Mouse (Mus musculus): ENCODE data around the gene Traf1. TPM values are rescaled to one million over a fixed set of nuclear protein-coding genes. Genes with fewer than 3 reads are reported as not detected.

Traf1 gene
- polyA plus RNA-seq, 3 experiments from 2014 or later = 240 to 310 (median 304) TPM

DNA sequence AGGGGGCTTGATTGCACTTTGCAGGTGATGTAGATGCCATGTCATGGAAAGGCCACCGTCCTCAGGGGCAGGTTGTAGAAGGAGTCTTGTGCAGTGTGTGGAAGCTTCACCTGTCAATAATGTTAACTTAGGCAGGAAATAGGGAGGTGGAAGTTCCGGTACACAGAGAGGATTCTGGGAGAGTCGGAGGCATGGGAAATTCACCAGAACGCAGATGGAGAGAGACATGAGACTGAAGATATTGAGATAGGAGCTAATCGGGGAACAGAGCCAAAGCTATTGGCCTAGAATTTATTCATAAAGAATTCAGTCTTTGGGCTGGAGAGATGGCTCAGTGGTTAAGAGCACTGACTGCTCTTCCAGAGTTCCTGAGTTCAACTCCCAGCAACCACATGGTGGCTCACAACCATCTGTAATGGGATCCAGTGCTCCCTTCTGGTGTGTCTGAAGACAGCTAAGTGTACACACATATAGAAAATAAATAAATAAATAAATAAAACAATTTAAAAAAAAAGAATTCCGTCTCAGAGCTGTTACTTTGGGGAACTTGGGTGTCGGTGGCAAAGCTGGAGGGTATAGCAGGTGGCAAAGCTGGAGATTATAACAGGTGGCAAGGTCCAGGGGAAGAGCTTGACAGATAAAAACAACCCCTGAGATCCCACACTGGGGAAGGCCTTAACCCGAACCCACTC lies 4.8 kb upstream of the Traf1 start:
- ATAC-seq = no peak

DNA sequence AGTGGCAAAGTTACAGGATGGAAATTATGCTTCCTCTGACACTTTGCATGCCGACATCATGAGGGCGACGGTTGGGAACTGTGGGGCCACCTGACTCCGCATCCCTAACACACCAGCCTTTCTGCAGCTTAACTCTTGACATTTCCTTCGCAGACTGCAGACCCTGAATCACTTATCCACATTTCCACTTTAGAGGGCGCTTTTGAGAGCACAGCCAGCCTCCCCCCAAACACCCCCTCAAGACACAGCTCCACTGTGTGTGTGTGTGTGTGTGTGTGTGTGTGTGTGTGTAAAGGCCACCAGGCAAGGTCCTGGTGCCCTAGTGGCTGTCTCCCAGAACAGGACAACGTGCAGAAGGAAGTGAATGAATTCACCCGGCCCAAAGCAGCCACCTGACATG lies 4.2 kb upstream of the Traf1 start:
- ATAC-seq = no peak

DNA sequence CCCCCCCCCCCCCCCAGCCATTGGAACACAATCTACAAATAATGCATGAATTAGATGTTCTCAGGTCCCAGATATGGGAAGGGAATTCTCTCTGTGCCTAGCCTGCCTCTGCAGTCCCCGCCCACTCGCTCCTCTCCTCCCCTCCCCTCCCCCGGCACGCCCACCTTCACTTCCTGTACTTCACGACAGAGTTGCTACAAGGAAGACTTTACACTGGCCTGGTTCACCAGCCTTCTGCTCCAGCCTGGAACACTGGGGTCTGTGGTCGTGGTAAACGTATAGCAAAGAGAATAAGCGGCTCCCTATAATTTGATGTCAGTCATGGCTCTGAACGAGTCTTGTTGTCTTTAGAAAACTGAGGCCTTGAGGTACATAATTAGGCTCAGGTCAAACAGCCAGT lies 3.7 kb upstream of the Traf1 start:
- no peak for ATAC-seq

DNA sequence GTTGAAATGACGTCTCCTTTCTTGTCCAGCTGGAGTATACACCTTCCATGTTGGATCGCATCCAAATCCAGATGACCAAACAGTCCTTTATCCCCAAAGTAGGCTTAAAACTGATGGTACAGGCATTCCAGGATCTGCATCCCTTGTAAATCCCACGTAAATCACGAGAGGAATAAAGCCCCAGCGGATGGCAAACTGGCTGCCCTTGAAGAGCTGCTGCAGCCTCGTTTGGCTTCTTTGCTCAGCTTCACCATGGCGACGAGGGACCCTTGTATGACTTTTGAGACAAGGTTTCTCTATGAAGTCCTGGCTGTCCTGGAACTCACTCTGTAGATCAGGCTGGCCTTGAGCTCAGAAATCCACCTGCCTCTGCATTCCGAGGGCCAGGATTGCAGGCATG lies 3.1 kb upstream of the Traf1 start:
- no peak for ATAC-seq

DNA sequence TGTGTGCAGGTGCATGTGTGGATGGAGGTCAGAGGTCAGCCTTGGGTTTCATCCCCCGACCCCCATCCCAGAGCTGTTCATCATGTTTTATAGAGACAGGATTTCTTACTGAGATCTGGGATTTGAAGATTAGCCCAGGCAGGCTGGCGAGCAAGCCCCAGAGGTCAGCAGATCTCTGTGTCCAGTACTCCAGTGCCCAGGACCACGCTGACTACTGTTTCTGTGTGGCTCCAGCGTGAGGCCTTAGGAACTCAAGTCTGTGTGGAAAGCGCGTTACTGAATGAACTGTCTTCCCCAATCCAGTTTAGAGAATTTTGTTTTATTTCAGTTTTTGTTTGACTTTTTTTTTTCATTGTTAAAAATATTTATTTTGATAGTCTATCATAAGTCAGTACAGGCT lies 2.7 kb upstream of the Traf1 start:
- no peak for ATAC-seq

DNA sequence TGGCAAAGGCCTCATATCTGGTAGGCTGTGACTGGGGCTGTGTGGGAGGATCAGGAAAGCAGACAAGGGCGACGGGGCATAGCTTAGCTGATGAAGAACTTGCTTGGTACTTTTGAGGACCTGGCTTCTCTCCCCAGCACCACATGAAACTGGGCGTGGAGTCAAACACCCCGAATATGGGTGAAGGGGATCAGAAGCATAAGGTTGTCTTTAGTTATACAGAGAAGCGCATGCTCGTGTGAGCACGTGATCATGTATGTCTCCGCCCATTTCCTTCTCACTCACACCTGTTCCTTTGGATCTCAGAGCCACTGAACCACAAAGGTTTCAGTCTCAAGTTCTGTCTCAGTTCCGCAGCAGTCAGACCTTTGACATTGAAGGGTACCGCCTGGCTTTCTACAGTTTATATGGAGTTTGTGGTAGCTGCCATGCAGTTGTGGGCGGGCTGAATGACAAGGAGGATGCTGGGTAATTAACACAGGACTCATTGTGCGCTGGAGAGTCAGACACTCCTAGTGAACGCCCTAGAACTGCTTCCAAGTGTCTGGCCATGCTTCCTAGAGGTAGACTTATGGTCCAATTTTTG lies 1.9 kb upstream of the Traf1 start:
- ATAC-seq = peak; percentile 66

DNA sequence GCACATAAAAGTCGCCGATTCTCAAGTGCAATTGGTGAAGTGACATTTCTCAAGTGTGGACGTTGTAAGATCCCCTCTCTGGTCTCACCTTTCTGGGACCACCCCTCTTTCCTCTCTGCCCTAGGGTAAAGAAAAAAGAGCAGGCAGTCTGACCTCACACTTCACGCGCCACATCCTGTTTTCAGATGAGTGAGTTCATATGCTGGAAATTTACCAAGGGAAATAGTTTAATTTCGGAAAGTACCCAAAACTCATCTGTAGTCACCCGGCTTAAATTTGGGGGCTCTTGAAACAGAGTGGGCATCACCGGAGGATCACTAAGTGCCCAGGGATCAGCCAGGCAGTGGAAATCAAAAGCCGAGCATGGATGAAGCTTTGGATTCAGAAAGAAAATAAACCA lies 1.3 kb upstream of the Traf1 start:
- peak; percentile 62 for ATAC-seq

DNA sequence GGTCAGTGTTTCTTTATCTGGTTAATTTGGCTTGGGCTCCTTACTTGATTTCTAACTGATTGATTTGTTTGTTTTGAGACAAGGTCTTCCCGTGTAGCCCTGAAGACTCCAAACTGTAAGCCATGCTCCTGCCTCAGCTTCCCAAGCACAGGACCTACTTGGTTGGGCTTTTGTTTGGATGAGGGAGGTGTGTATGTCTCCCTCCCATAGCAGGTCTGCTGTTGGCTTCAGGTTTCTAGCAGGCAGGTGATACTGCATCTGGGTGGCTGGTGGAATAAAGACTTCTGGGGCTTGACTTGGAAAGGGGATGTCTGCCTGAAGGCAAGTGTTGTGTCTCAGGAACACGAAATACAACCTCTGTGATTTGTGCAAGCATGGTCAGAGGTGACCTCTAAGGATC lies 639 bp upstream of the Traf1 start:
- ATAC-seq = no peak

DNA sequence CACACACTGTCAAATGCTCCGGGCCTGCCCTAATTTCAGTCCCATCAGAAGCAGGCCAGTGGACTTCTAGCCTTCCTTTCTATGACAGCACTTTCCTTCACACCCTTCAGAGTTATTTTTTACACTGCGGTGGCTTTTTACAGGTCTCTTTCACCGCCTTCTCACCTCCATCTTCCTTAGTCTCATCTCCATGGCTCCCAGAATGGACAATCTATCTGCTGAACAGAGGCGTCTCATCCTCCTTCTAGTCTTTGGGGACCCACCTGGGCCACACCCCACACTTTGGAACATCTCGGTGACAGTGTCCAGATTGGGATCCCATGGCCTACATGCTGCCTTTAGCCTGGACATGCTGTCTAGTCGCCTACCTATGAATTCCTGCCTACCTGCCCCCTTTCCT lies 606 bp downstream of the Traf1 start:
- ATAC-seq = no peak

DNA sequence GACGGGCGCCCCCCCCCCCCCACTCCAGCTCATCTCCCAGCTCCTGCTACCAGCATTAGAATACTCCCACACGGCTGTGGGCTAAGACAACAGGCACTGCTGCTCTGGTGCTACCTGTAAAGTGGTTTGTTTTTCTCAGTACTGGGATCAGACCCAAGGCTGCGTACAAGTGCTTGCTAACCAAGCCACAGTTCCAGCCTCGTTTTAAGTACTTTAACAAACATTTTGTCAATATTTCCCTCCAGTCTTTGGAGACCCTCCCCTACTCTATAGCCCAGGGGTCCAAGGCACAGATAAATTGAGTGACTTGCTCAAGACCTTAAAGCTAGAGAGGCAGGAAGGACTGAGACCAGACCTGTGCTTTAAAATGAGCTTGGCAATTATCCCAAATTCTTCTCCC lies 1.1 kb downstream of the Traf1 start:
- no peak for ATAC-seq

DNA sequence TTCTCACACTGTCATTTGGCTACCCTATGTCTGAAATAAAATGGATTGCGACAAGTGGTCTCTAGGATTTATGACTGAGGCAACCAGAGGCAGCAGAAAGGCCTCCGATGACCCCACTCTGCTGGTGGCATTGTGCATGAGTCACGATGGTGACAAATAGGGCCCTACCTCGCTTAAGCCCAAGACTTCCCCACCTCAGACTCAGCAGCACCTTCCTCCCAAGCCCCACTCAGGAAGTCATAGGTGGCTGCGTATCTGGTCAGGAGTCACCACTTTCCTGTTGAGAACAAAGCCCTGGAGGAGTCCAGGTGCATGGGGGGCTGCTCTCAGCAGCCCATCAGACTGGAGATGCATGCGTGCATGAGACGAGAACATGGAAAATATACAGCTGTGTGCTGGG lies 3.0 kb downstream of the Traf1 start:
- no peak for ATAC-seq

DNA sequence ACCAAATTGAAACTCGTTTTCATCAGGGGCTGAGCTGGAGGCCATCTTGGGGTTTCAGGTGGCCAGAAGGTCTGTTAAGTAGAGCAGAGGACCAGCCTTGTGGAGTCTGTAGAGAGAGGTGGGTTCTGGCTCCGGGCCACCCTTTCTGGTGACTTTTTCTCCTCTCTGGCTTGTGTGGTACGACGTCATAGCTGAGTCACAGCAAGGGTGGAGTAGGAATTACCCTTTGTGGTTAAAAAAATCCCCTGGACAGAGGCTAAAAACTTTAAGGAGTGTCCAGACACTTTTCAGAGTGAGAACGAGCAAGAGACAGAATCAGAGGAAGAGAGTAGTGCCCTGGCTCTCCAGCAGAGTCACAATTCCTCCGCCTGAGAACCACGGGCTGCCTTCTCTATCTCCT lies 3.5 kb downstream of the Traf1 start:
- peak; percentile 43 for ATAC-seq

DNA sequence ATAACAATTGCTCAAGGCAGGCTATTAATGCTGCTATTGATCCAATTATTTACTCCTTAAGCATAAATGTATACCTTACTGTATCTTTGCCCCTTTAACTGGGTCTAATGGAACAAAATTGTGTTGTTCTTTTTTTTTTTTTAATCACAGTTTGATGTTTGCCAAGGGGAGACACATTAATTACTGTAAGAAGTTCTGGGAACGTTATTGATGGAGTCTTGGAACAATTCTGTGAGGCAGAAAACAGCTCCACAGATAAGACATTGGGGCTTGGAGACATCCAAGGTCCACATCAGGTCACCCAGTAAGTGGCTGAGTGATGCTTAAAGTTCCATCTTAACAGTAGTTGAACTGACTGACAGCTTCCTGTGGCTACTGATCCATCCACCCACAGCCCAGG lies 4.2 kb downstream of the Traf1 start:
- no peak for ATAC-seq

DNA sequence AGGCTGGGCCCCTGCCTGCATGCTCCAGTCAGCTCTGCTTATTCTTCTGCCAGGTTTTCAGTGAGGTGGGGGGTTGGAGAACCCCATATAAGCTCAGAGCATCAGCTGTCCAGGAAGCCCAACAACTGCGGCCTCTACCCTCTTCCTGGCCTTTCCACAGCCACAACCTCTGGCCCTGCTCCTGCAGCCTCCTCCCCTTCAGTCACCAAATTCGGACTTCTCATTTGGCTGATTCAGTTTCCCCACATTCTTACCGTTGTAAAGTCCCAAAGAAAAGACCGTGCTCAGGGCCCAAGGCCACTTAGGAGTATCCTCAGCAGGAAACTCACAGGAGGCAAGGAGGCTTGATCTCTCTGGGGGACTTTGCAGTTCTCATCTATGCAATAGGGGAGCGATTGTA lies 4.6 kb downstream of the Traf1 start:
- no peak for ATAC-seq

DNA sequence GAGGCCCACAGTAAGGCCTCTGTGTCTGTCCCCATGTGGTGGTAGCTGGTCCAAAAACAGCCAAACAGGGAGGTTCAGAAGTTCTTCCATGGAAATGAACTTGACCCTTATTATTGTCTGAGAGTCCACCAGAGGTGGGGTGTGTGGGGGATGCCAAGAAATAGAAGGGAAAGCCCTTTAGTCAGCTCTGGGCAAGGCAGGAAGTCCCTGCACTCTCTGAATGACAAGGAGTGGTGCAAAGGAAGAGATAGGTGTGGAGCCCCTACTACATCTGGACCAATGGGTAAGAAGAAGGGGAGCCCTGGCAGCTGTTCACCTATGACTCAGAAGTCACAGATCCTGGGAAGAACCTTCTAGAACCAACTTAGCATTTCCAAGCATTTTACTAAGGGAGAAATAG lies 7.2 kb downstream of the Traf1 start:
- no peak for ATAC-seq

DNA sequence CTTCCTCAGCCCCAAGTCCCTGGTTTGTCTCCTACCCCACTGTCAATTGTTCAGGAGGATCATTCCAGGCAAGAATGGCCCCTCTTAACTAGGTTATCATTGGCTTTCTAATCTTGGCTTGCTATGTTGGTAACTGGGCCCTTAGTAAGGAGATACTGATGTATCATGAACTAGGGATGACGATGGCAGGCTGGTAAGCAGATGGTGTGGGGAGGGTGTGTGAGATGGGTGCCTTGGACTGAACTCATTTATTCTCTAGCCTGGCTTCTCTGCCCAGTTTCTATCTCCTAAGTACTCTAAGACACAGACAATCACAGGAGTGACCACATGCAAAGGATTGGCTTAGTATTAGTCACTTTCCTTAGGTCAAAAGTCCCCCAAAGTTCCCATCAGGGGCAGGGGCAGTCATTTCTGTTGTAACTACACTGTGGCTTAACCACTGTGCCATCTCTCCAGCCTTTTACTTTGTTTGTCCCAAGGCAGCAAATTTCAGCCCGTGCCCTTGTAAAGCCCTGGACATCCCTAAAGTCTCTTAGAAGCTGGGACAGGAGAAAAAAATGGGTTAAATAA lies 7.9 kb downstream of the Traf1 start:
- no peak for ATAC-seq

DNA sequence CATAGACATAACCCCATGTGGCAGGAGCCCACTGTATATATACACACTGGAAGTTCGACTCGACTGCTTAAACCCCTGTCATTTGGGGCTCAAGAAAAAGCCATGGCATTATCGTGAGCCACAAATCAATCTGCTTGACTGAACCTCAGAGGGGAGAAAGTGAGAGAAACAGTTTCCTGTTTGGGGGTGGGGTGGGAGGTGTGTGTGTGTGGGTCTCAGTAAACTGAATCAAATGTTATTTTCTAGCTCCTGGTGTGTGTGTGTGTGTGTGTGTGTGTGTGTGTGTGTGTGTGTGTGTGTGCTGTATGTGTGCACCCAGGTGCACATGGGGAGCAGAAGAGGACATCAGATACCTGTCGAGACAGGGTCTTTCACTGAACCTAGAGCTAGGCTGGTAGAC lies 8.6 kb downstream of the Traf1 start:
- no peak for ATAC-seq

DNA sequence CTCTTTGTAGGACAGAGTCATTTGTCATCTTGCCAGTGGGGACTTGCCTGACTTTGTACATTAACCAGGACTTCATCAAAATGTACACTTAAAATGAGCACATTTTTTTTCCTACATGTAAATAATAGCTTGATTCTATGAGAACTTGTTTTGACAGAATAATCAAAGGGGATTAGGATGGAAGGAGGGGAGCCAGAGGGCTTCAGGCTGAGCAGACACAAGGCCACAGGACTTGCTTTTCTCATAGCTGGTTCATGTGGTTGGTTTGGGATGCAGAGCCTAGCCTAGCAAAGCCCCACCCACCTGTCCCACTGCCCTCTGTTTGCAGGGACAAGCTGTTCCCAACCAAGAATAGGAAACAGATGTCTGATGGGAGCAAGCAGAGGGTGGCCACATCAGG lies 10.1 kb downstream of the Traf1 start:
- no peak for ATAC-seq

DNA sequence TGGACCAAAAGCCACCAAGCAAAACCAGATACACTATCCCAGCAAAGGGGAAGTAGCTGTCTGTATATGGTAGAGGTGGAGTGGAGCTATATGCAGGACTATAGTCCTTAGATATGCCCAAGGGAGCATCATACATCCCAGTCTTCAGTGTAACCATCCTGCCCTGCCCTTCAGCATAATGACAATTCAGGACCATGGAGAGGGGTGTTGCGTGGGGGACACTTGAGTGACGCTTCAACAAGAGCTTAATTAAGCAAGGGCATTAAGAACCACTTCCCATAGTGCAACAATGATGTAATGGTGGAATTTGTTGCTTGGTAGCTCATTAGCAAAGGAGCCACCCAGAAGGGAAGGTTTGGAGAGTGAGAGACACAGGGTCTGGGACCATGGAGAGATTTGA lies 12.9 kb downstream of the Traf1 start:
- no peak for ATAC-seq

DNA sequence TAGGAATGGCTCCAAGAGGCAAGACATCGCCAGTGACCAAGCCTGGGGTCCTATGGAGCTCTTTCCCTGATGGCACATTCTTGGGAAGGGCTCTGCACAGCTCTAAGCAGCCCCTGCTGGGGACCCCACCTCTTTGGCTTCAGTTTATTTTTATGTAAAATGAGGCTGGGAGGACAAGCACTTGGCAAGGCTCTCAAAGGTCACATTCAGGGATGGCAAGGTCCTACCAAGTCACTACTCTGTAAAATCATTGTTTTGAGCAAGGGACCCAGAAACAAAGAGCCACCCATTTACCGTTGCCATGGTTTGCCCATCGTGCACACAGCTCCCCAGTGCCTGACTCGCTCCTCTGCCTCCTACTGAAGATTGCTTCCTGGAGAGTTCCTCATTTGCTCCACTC lies 15.5 kb downstream of the Traf1 start:
- ATAC-seq = no peak

DNA sequence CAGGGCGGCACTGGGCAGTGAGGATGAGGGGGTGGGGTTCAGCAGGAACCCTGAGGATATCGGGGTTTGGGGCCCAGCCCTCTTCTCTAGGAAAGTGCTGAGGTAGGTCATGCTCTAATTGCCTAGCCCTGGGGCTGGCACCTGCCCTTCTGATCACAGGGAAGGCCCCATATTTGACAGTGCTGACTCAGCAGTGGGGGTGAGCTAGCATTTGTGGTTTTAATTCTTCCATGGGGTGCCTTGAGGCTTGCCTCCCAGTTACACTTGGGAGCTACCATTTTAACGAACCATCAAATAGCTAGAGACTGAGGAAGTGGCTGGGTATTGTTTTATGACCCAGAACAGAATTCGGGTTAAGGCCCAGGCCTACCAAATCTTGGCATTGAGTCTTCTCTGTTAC lies 16.0 kb downstream of the Traf1 start:
- peak; percentile 27 for ATAC-seq

DNA sequence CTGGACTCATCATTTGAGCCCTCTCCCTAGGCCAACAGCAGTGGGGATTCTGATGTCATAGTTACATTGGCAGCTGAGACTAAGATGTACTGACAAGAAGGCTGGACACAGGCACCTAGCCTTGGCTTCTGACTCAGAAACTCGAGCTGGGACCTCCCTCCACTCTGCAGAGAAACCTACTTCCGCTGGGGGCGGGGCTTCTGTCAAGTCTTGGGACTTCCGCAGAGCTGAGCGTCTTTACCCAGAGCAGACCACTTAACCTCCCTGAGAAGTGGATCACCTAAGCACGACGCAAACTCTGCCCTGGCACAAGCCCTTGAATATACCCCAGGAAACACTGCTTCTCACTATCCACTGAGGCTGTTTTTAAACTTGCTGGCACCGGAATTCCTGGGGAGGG lies 16.8 kb downstream of the Traf1 start:
- peak; percentile 89 for ATAC-seq

DNA sequence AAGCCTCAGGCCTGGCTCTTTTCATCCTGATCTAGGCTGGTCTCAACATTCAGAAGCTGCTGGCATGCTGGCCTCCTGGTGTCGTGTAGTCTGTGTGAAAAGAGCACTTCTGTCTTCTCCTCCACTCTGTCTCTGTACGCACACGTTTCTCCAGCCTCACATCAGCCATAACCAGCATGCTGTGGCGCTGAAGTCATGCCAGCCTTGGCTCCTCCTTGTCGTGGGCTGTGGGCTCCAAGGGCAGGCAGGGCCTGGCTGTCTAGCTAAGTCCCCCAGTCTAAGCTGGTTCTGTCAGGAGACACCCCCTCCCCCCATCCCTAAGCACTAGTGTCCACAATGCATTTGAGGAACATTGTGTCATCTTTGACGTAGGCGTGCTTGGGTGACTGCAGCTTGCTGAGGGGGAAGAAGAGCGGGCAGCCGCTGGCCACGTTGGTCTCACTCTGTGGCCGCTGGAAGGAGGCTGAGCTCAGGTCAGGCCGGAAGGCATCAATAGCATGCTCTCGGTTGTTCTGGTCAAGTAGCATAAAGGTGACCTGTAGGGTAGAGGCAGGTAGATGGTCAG lies 17.9 kb downstream of the Traf1 start:
- ATAC-seq = no peak

DNA sequence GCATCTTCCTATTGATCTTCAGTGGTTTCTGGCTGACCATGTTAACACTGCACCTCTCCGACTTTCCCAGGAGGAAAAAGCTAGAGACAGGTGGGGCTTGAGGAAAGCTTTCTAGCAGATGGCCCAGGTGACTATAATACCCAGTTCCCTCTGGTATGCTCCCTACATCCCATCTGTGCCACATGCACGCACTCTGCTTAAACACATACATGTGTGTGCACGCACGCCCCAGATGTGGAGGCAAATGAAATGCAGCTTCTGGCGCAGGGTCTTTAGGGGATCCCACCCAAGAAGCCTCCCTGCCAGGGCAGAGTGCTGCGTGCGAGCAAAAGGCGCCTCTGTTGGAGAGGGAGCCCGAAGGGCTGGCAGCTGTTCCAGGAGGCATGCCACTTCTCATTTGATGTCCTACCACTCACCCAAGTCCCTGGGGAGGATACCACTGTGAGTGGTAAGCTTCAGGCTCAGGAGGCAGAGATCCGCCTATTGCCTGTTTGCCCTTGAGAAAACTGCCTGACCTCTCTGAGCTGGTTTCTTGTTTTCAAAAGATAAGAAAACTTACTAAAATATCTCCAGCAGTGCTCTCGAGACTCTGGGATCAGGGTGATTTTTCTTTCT lies 20.4 kb downstream of the Traf1 start:
- no peak for ATAC-seq

Measured in inflammation-experienced regulatory T-cells, adult 6 months (primary cell).